Mouse (Mus musculus) limb, embryonic 13.5 days (tissue): ENCODE measurements around the gene Rufy2. TPM values are rescaled to one million over a fixed set of nuclear protein-coding genes. Genes with fewer than 3 reads are reported as not detected.

Experiments used
- ATAC-seq: fragments of 200-750 bp; cut with Nextera tagmentation; 2 replicates; pipeline ENCODE4 v1.8.0; 2017; ENCODE audit warnings: low read depth, moderate number of reproducible peaks, moderate TSS enrichment; ENCODE audit not compliant: low FRiP score
- H3K27ac ChIP-seq: fragments of 300-500 bp; sonication (generic); 2 replicates; pipeline ENCODE4 v1.5.1; 2015; ENCODE audit warnings: inconsistent platforms, mild to moderate bottlenecking, moderate library complexity
- H3K27me3 ChIP-seq: fragments of 300-500 bp; sonication (generic); 2 replicates; pipeline ENCODE4 v1.6.1; 2015; ENCODE audit warnings: mild to moderate bottlenecking, inconsistent platforms
- H3K36me3 ChIP-seq: fragments of 300-500 bp; sonication (generic); 2 replicates; pipeline ENCODE4 v1.6.1; 2015; ENCODE audit warnings: inconsistent platforms, mild to moderate bottlenecking, moderate library complexity
- H3K4me1 ChIP-seq: fragments of 300-500 bp; sonication (generic); 2 replicates; pipeline ENCODE4 v1.6.1; 2015; ENCODE audit warnings: inconsistent platforms
- H3K4me2 ChIP-seq: fragments of 300-500 bp; sonication (generic); replicated peaks from 2 replicates; pipeline ENCODE4 v1.6.1; 2015; ENCODE audit warnings: inconsistent platforms, mild to moderate bottlenecking, moderate library complexity
- H3K4me3 ChIP-seq: fragments of 300-500 bp; sonication (generic); 2 replicates; pipeline ENCODE4 v1.5.1; 2015; ENCODE audit warnings: moderate library complexity, mild to moderate bottlenecking, inconsistent platforms
- H3K9ac ChIP-seq: fragments of 300-500 bp; sonication (generic); 2 replicates; pipeline ENCODE4 v1.6.1; 2015; ENCODE audit warnings: mild to moderate bottlenecking, inconsistent platforms
- H3K9me3 ChIP-seq: fragments of 300-500 bp; sonication (generic); 2 replicates; pipeline ENCODE4 v1.6.1; 2016; ENCODE audit warnings: inconsistent platforms
- WGBS: fragments of 180-500 bp; shearing (Covaris S2); methylation state at CpG from one replicate; pipeline ENCODE4 v1.1.7; 2015; 5-methylcytosine and 5-hydroxymethylcytosine counted together
- polyA plus RNA-seq: library from polyadenylated mRNA; unstranded; fragments of >200 nt; fragmentation: Nextera tagmentation; extraction: Ambion mirVana; gene quantifications from 2 replicates; pipeline ENCODE4 v1.2.1, GENCODE M21; 2015

Rufy2 gene
- polyA plus RNA-seq, 1 experiment from 2014 or later, result 33.7 TPM

DNA sequence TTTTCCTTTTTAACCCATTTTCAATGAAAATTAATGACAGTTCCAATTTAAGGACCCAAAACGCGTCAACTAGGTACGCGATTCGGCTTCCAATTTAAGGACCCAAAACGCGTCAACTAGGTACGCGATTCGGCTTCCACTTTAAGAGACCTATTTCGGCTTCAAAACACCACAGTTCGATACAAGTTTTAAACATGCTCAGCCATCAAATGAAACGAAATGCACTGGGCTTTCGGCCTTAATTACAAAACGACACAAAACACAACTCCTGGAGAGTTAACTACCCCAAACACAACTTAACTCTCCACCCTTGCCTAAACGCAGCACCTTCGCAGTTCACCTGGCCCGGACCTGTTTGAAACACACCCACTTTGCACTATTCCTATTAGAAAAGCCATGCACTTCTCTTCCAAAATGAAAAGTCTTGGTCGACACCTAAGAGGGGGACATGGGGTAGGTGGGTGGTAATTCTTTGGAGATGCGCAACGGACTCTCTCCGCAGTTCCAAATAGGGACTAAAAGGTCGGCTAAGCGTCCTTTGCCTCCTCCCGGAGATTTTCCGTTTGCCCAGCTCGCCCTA, 42.6 kb downstream of the Rufy2 start:
- under 1% methylated on average over 27 of the region's 27 CpGs for WGBS
- Histone ChIP-seq H3K4me2 (peak overlapping the region; percentile 66), H3K27me3 (no peaks in the 10 kb centered on the region), H3K4me3 (peak overlapping the region; percentile 91), H3K27ac (peak overlapping the region; percentile 100), H3K36me3 (peaks cover 4% of the 10 kb centered on the region), H3K4me1 (peaks cover 43% of the 10 kb centered on the region), H3K9ac (peak overlapping the region; percentile 100), H3K9me3 (no peaks in the 10 kb centered on the region)
- ATAC-seq, result no peak

DNA sequence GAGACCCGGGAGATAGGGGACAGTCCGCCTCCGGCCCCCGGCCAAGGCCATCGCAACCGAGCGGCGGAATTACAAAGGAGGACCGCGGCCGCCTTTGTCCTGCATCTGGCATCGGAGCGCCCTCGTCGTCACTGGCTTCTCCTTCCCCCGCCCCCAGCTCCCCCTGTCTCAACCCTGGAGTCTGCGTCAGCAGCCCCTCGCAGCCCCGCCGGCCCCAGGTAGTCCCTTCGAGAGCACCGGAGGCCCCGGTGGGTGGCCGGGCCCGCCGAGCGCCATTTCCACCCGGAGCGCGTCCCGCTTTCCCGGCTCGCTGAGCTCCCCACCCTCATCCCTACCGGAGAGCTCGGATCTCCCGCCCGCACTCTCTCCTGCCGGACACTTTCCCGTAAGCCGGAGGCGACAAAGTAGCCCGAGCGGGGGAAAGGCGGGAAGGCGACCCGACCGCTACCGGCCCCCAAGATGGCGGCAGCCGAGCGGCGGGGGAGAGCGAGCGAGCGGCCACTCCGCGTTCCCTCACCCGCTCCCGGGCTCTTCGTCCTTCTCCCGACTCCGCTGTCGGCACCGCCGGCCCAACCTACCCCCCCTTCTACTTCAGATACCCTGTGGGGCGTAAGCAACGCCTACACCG, 43.2 kb downstream of the Rufy2 start:
- no peaks in the 10 kb centered on the region for H3K27me3 ChIP-seq
- H3K9me3 ChIP-seq, result no peaks in the 10 kb centered on the region
- no peaks in the 10 kb centered on the region for H3K36me3 ChIP-seq
- H3K27ac ChIP-seq, result peak overlapping the region; percentile 100
- peak overlapping the region; percentile 66 for H3K4me2 ChIP-seq
- peak; percentile 16; the same call in 1 of the 2 replicates for ATAC-seq
- under 1% methylated on average over 65 of the region's 68 CpGs for WGBS
- H3K4me3 ChIP-seq, result peak overlapping the region; percentile 91
- peaks cover 43% of the 10 kb centered on the region for H3K4me1 ChIP-seq
- peak overlapping the region; percentile 100 for H3K9ac ChIP-seq

DNA sequence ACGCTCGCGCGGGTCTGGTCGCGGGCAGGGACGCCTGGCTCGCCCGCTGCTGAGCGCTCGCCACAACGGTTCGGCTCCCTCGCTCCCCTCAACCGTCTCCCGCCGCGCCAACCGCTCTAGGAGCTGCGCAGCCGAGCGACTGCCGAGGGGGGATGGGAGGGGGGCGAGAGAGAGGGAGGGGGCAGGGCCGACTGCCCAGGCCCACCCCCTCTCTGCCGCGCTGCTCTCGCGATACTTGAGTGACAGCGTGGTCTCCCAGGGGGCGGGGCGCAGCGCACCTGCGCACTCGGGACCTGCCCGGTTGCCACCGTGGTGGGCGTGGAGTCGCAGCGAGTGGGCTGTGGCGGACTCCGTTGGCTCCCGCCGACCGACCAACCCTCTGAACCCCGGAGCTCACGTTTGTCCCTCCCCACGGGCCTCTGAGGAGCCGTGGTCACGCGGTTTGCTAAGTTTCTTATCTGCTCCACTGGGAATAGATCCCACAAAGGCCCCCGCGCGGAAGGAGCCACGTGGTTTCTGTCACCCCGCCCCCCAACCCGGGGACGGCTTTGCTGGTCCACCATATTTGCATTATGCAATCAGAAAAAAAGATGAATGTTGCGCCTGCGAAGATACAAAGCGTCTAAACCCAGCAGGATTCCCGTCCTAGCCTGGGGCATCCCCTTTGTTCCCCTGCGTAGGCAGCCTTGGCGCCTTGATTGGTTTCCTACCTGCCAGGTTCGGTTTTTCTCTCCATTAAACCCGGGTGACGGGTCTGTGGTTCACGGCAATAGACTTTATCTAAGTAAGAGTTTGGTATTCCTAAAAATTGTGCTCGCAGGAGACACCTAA, 43.9 kb downstream of the Rufy2 start, which contains the start of the genes Hnrnph3 and Pbld2:
Hnrnph3 (minus strand) TSS at position 469 of the 831 bp plus-strand sequence.
Pbld2 (plus strand) TSS at position 567 of the 831 bp plus-strand sequence.
- Histone ChIP-seq H3K9ac (peak within 1 kb of the TSS; percentile 100), H3K36me3 (no peaks in the 10 kb centered on the region), H3K27me3 (no peaks in the 10 kb centered on the region), H3K4me1 (peaks cover 43% of the 10 kb centered on the region), H3K27ac (peak within 1 kb of the TSS; percentile 100), H3K4me2 (peak within 1 kb of the TSS; percentile 66), H3K4me3 (peak within 1 kb of the TSS; percentile 91), H3K9me3 (no peaks in the 10 kb centered on the region)
- peak; percentile 95 for ATAC-seq
- WGBS, result under 1% methylated on average over 58 of the region's 69 CpGs

DNA sequence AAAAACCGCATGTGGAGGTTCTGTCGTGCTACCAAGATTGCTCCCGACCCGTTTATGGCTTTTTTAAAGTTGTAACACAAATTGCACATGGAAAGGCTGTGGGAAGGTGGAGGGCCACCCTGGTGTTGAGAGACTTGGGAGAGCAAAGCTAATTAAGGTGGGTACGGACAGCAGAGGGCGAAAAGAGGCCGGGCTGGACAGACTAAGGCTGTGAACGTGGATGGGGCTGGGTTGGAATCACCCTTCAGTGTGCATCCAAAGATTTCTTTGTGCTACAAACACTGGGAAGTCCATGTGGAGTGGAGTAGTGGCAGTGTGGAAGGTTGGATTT, 44.5 kb downstream of the Rufy2 start:
- under 1% methylated on average over 8 of the region's 8 CpGs for WGBS
- H3K4me1 ChIP-seq, result peaks cover 40% of the 10 kb centered on the region
- peak overlapping the region; percentile 79 for H3K9ac ChIP-seq
- H3K4me2 ChIP-seq, result peak overlapping the region; percentile 66
- H3K27me3 ChIP-seq, result no peaks in the 10 kb centered on the region
- peak overlapping the region; percentile 100 for H3K27ac ChIP-seq
- no peaks in the 10 kb centered on the region for H3K9me3 ChIP-seq
- no peaks in the 10 kb centered on the region for H3K36me3 ChIP-seq
- peak; percentile 18; the same call in 1 of the 2 replicates for ATAC-seq
- peak overlapping the region; percentile 91 for H3K4me3 ChIP-seq

DNA sequence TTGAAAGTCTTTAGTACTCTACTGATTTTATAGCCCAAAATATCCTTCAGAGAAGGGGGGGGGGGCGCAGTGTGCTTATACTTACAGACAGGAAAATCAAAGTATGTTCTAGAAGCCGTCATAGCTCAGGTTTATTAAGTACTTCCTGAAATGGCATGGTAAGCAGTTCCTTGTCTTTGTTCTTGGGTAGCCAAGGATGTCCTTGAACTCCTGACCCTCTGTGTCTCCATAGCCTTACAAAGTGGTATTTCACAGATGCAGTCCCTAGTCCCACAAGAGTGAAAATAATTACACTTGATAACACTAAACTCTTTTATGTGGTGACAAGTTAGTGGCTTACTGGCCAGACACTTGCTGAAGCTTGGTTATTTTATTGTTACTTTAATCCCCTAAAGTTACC, 45.0 kb downstream of the Rufy2 start:
- Histone ChIP-seq H3K9me3 (no peaks in the 10 kb centered on the region), H3K27me3 (no peaks in the 10 kb centered on the region), H3K9ac (peak overlapping the region; percentile 79; the same call in 1 of the 2 replicates), H3K27ac (peak overlapping the region; percentile 100), H3K4me2 (peak overlapping the region; percentile 66), H3K36me3 (no peaks in the 10 kb centered on the region), H3K4me3 (peak overlapping the region; percentile 91), H3K4me1 (peaks cover 38% of the 10 kb centered on the region)
- ATAC-seq, result no peak
- 27% methylated on average over 2 of the region's 2 CpGs for WGBS

DNA sequence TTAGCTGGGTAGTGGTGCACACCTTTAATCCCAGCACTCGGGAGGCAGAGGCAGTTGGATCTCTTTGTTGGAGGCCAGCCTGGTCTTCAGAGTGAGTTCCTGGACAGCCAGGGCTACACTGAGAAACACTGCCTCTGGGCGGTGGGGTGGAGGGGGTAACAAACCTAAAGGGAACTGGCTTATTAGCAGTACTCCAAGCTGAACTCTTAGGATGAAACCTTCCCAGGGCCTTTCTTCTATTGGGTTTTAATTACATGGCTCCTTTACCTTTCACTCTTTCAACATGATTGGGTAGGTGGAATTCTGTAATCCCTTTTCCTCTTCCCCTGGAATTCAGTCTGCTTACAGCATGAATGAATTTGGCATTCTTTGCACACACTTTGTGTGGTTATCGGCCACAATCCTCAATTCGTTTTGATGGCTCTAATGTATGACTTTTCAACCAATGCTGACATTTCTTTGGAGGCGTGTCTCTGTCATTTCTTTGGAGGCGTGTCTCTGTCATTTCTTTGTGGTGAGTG, 45.5 kb downstream of the Rufy2 start:
- peak overlapping the region; percentile 91; the same call in 1 of the 2 replicates for H3K4me3 ChIP-seq
- 0 out of 2 replicates have a peak overlapping the region, but pooled peaks have one; percentile 8 for H3K9ac ChIP-seq
- H3K4me2 ChIP-seq, result peak overlapping the region; percentile 66
- ATAC-seq, result no peak
- no peaks in the 10 kb centered on the region for H3K27me3 ChIP-seq
- no peaks in the 10 kb centered on the region for H3K9me3 ChIP-seq
- WGBS, result 50% methylated on average over 6 of the region's 6 CpGs
- H3K36me3 ChIP-seq, result no peaks in the 10 kb centered on the region
- peak overlapping the region; percentile 100; the same call in 1 of the 2 replicates for H3K27ac ChIP-seq
- peaks cover 33% of the 10 kb centered on the region for H3K4me1 ChIP-seq

DNA sequence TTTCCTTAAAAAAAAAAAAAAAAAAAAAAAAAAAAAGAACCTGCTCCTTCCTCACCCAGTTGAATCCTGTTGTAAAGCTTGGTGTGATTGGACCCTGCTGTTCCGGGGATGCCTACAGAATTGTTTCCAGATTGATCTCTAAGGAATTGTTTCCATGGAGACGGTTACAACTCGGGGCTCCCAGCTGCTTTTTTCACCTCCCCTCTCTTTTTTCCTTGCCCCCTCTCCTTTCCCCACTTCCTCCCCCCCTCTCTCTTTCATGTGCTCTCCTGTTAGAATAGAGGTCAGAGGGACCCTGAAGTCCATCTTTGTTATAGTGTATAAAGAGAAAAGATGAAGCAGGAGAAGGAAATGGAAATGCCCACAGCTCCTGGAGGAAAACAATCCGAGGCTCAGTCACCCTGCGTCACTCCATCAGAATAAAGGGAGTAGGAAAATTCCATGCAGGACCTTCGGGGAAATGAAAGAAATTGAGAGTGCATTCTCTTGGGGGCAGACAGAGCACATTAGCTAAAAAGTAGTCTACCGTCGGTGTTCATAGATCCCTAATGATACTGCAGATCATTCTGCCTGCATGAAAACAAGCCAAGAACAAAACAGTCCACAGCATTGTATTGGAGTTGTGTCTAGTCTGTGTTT, 46.3 kb downstream of the Rufy2 start:
- Histone ChIP-seq H3K9ac (no peak overlapping the region), H3K27me3 (no peaks in the 10 kb centered on the region), H3K9me3 (no peaks in the 10 kb centered on the region), H3K27ac (no peak overlapping the region), H3K36me3 (no peaks in the 10 kb centered on the region), H3K4me3 (no peak overlapping the region), H3K4me2 (peak overlapping the region; percentile 34; the same call in 1 of the 2 replicates), H3K4me1 (peaks cover 25% of the 10 kb centered on the region)
- no peak for ATAC-seq
- WGBS, result 31% methylated on average over 8 of the region's 8 CpGs

GRCm38 (mm10) chr10:63026795-63027160, 46.8 kb downstream of the Rufy2 start:
- ATAC-seq, result no peak
- Histone ChIP-seq H3K4me3 (no peak overlapping the region), H3K4me1 (peaks cover 20% of the 10 kb centered on the region), H3K36me3 (no peaks in the 10 kb centered on the region), H3K4me2 (0 out of 2 replicates have a peak overlapping the region, but pooled peaks have one; percentile 34), H3K27me3 (no peaks in the 10 kb centered on the region), H3K27ac (no peak overlapping the region), H3K9ac (no peak overlapping the region), H3K9me3 (no peaks in the 10 kb centered on the region)
- 85% methylated on average over 6 of the region's 6 CpGs for WGBS

- Histone ChIP-seq H3K27me3 (no peaks in the 10 kb centered on the region), H3K4me2 (no peak overlapping the region), H3K4me3 (no peak overlapping the region), H3K36me3 (no peaks in the 10 kb centered on the region), H3K9ac (no peak overlapping the region), H3K27ac (no peak overlapping the region), H3K9me3 (no peaks in the 10 kb centered on the region), H3K4me1 (peaks cover 17% of the 10 kb centered on the region)
- ATAC-seq, result no peak
- WGBS, result 94% methylated on average over 10 of the region's 10 CpGs
Measured at GRCm38 (mm10) chr10:63027376-63028161, 47.5 kb downstream of the Rufy2 start.

GRCm38 (mm10) chr10:63028396-63028795, 48.4 kb downstream of the Rufy2 start:
- Histone ChIP-seq H3K4me3 (no peak overlapping the region), H3K27ac (no peak overlapping the region), H3K36me3 (no peaks in the 10 kb centered on the region), H3K4me2 (no peak overlapping the region), H3K27me3 (no peaks in the 10 kb centered on the region), H3K9ac (no peak overlapping the region), H3K9me3 (no peaks in the 10 kb centered on the region), H3K4me1 (peaks cover 17% of the 10 kb centered on the region)
- 66% methylated on average over 4 of the region's 4 CpGs for WGBS
- no peak for ATAC-seq

- Histone ChIP-seq H3K9ac (no peak overlapping the region), H3K4me2 (no peak overlapping the region), H3K27me3 (no peaks in the 10 kb centered on the region), H3K36me3 (no peaks in the 10 kb centered on the region), H3K4me1 (no peaks in the 10 kb centered on the region), H3K4me3 (no peak overlapping the region), H3K27ac (no peak overlapping the region), H3K9me3 (no peaks in the 10 kb centered on the region)
- no peak for ATAC-seq
- 78% methylated on average over 3 of the region's 3 CpGs for WGBS
Measured at GRCm38 (mm10) chr10:63032267-63032666, 52.2 kb downstream of the Rufy2 start.
